Mouse (Mus musculus): ENCODE measurements around the gene Lypd4. TPM values are rescaled to one million over a fixed set of nuclear protein-coding genes. Genes with fewer than 3 reads are reported as not detected.
"Not testable (repeated sequence)": the region's sequence is repeated elsewhere in the genome, so short reads cannot be mapped to it uniquely, and the experiment has no call there.

Gene Lypd4
- polyA plus RNA-seq, 1 experiment from 2014 or later, result not detected

DNA sequence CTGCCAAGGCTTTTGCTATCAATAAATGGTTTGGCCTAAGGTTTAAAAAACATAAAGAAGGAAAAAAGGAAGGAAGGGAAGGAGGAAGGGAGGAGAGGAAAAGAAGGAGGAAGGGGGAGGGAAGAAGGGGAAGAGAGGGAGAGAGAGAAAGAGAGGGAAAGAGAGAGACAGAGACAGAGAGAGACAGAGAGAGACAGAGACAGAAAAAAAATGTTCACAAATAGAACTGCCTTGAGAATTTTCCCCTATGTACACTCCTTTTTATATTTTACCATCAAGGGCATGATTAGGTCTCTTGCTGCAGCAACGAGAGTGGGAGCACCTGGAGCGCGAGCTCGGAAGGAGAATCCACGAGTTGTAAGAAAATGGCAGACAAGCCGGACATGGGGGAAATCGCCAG is 7.8 kb downstream of the Lypd4 start, which contains the start of gene Gm9844:
TSS of gene Gm9844 (plus strand) at position 301 of the 400 bp plus-strand sequence.
- 67% methylated on average over 7 of the region's 7 CpGs for WGBS (ENCODE audit: insufficient replicate concordance)
- Histone ChIP-seq H3K36me3 (no peaks in the 10 kb centered on the region), H3K4me1 (replicated peaks) (peaks cover 58% of the 10 kb centered on the region), H3K4me2 (no peak within 1 kb of the TSS), H3K27me3 (peaks cover 17% of the 10 kb centered on the region; the same call in 1 of the 2 replicates), H3K9ac (no peak within 1 kb of the TSS), H3K27ac (peak within 1 kb of the TSS; percentile 64), H3K9me3 (replicated peaks) (no peaks in the 10 kb centered on the region), H3K4me3 (replicated peaks) (no peak within 1 kb of the TSS)
- DNase-seq (no peak), ATAC-seq (ENCODE audit: low read depth) (no peak)

DNA sequence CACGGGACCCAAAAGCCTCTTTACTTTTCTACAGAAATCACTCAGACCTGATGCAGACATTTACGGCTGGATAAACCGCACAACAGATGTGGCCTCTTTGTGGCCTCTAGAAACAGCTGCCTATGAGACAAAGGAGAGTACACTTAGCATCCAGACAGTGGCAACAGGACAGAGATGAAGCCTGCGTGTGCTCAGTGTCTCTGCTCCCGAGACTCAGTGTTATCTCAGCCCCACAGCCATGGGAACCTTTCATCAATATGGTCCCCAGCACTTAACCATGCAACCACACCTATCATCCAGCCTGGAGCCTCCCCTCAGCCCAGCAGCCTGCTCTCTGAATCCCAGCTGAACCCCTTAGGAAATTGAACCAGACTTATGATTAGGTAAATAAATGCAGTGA is 10.5 kb downstream of the Lypd4 start:
- H3K27me3 ChIP-seq, result 0 out of 2 replicates have a peak, but pooled peaks cover 1% of the 10 kb centered on the region
- ATAC-seq (ENCODE audit: low read depth), result peak; percentile 100
- peak overlapping the region; percentile 72 for H3K9ac ChIP-seq
- no peaks in the 10 kb centered on the region for H3K36me3 ChIP-seq
- peak overlapping the region; percentile 97 for H3K27ac ChIP-seq
- 0 out of 2 replicates have a peak overlapping the region, but pooled peaks have one; percentile 2 for H3K4me3 ChIP-seq (replicated peaks)
- peak overlapping the region; percentile 52 for H3K4me2 ChIP-seq
- no peaks in the 10 kb centered on the region for H3K9me3 ChIP-seq (replicated peaks)
- 37% methylated on average over 5 of the region's 5 CpGs for WGBS (ENCODE audit: insufficient replicate concordance)
- peaks cover 79% of the 10 kb centered on the region for H3K4me1 ChIP-seq (replicated peaks)
- DNase-seq, result peak; percentile 75

DNA sequence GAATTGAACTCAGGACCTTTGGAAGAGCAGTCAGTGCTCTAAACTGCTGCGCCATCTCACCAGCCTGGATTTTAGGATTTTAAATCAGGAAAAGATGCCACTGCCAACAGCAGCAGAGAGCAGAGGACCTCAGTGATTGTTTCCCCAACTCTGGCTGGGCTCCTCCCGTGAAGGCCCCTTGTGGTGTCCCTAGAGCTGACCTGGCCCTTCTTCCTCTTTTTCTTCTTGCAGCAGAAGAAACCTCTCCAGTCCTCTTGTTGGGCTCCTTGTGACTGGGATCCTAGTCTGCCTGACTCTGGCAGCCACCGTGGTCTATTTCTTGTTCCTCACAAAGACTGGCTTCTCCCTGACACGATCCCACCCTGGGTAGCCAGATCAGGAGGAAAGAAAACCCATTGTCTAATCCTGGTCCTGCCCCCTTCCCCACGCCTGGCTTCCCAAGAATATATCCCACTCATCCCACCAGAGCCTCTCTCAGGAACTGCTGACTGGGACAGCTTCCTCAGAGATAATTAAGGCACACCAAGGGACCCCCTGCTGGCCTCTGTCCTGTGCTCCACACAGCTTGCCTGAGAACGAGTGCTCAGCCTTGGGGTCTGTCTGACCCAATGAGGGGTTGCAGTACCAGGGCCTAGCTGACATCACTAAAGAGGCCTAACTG is 13.2 kb downstream of the Lypd4 start:
- ATAC-seq (ENCODE audit: low read depth), result no peak
- H3K4me2 ChIP-seq, result no peak overlapping the region
- no peaks in the 10 kb centered on the region for H3K27me3 ChIP-seq
- peaks cover 96% of the 10 kb centered on the region for H3K4me1 ChIP-seq (replicated peaks)
- H3K36me3 ChIP-seq, result no peaks in the 10 kb centered on the region
- 0 out of 2 replicates have a peak overlapping the region, but pooled peaks have one; percentile 72 for H3K9ac ChIP-seq
- 36% methylated on average over 6 of the region's 6 CpGs for WGBS (ENCODE audit: insufficient replicate concordance)
- no peak overlapping the region for H3K4me3 ChIP-seq (replicated peaks)
- peak overlapping the region; percentile 97 for H3K27ac ChIP-seq
- no peaks in the 10 kb centered on the region for H3K9me3 ChIP-seq (replicated peaks)
- DNase-seq, result no peak

DNA sequence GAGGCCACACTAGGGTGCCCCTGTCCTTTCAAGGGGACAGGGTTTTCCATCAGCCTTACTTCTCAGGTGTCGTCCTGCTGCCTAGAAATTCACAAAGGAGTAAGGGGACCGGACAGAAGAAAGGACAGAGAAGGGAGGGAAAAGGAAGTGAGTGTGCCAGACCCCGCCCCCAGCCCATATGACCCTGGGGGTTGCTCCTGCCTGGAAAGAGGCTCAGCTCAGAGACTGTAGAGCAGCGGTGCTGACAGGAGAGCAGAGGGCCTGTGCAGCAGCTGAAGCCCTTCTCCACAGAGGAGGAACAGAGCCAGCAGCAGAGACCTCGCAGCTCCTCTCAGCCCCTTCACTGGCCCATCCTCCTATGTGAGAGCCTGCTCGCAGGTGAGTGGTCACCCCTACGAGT is 16.0 kb downstream of the Lypd4 start:
- H3K4me3 ChIP-seq (replicated peaks), result peak overlapping the region; percentile 30
- peak overlapping the region; percentile 82 for H3K4me2 ChIP-seq
- H3K27ac ChIP-seq, result peak overlapping the region; percentile 100
- no peaks in the 10 kb centered on the region for H3K36me3 ChIP-seq
- H3K9me3 ChIP-seq (replicated peaks), result no peaks in the 10 kb centered on the region
- WGBS (ENCODE audit: insufficient replicate concordance), result 35% methylated on average over 7 of the region's 7 CpGs
- H3K4me1 ChIP-seq (replicated peaks), result peaks cover 94% of the 10 kb centered on the region
- H3K9ac ChIP-seq, result peak overlapping the region; percentile 61
- ATAC-seq (ENCODE audit: low read depth) (no peak), DNase-seq (no peak)
- H3K27me3 ChIP-seq, result no peaks in the 10 kb centered on the region

DNA sequence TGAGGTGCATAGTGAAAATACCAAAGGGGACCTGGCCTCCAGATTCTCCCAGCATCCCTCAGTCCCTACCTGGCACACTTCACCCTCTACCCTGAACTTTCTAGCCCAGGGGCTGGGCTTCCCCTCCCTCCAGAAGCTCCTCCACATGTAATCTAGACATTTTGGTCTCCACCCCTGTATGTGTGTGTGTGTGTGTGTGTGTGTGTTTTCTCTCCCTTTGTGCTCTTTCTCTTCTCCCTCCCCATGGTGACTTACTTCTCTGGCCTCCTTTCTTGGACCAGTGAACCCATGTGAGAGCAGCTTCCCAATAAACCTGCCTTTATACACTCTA is 16.5 kb downstream of the Lypd4 start:
- H3K4me2 ChIP-seq, result peak overlapping the region; percentile 82
- no peaks in the 10 kb centered on the region for H3K27me3 ChIP-seq
- H3K4me1 ChIP-seq (replicated peaks), result peaks cover 92% of the 10 kb centered on the region
- H3K36me3 ChIP-seq, result no peaks in the 10 kb centered on the region
- peak overlapping the region; percentile 61 for H3K9ac ChIP-seq
- DNase-seq, result no peak
- H3K27ac ChIP-seq, result peak overlapping the region; percentile 100
- no peaks in the 10 kb centered on the region for H3K9me3 ChIP-seq (replicated peaks)
- peak overlapping the region; percentile 58 for H3K4me3 ChIP-seq (replicated peaks)
- peak; percentile 76 for ATAC-seq (ENCODE audit: low read depth)

DNA sequence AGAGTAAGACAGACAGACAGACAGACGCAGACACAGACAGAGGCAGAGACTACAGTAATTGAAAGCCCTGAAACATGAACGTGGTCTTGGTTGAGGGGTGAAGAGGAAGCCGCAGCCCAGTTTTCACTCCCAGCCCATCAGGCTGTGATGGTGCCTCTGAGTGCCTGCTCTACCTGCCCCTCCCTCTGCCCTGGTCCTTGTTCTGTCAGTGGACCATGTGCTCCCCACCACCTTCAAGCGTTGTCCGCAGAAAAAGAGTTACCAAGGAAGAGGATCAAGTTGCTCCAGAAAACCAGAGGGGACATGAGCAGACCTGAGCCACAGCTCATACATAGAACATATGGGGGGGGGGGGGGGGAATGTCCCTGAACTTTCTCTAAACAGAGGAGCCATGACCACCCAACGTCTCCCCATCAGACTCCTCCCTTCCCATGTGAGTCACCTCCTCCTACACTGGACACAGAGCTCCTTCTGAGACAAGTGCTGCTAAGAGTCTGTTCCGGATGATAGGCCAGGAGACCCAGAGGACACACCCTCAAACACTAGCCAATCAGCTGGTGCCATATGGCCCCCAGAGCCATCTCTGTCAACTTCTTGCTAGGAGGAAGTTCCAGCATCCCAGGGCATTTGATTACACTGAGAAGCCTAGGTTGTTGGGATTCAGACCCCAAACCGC is 17.0 kb downstream of the Lypd4 start:
- peaks cover 90% of the 10 kb centered on the region for H3K4me1 ChIP-seq (replicated peaks)
- H3K4me2 ChIP-seq, result peak overlapping the region; percentile 82
- 34% methylated on average over 8 of the region's 8 CpGs for WGBS (ENCODE audit: insufficient replicate concordance)
- H3K9ac ChIP-seq, result peak overlapping the region; percentile 80
- no peaks in the 10 kb centered on the region for H3K27me3 ChIP-seq
- DNase-seq (peak; percentile 87), ATAC-seq (ENCODE audit: low read depth) (peak; percentile 95)
- H3K9me3 ChIP-seq (replicated peaks), result no peaks in the 10 kb centered on the region
- peak overlapping the region; percentile 100 for H3K27ac ChIP-seq
- no peaks in the 10 kb centered on the region for H3K36me3 ChIP-seq
- H3K4me3 ChIP-seq (replicated peaks), result peak overlapping the region; percentile 58

DNA sequence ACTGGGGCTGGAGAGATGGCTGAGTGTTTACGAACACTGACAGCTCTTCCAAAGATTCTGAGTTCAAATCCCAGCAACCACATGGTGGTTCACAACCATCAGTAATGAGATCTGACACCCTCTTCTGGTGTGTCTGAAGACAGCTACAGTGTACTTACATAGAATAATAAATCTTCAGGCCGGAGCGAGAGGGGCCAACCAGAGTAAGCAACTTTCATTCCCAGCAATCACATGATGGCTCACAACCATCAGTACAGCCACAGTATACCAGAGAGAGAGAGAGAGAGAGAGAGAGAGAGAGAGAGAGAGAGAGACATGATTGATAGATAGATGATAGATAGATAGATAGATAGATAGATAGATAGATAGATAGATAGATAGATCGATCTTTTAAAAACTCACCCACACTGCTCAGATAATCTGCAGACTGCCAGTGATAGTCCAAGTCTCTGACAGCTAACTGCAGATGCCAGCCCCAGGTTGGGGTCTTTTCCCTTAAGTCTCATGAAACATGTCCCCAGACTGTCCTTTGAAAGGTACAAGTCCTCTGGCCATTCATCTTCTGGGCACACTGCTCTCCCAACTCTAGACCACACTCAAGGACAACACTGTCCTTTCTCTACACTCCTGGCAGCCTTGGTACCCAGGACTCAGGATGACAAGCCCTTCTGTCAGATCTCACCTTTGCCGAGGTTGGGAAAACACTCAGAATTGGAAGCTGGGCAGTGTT is 18.0 kb downstream of the Lypd4 start:
- Histone ChIP-seq H3K27ac (peak overlapping the region; percentile 100), H3K27me3 (no peaks in the 10 kb centered on the region), H3K9me3 (replicated peaks) (no peaks in the 10 kb centered on the region), H3K4me1 (replicated peaks) (peaks cover 90% of the 10 kb centered on the region), H3K4me2 (peak overlapping the region; percentile 82), H3K36me3 (no peaks in the 10 kb centered on the region), H3K4me3 (replicated peaks) (peak overlapping the region; percentile 58), H3K9ac (peak overlapping the region; percentile 80)
- no peak for ATAC-seq (ENCODE audit: low read depth)
- DNase-seq, result no peak
- 55% methylated on average over 5 of the region's 5 CpGs for WGBS (ENCODE audit: insufficient replicate concordance)

DNA sequence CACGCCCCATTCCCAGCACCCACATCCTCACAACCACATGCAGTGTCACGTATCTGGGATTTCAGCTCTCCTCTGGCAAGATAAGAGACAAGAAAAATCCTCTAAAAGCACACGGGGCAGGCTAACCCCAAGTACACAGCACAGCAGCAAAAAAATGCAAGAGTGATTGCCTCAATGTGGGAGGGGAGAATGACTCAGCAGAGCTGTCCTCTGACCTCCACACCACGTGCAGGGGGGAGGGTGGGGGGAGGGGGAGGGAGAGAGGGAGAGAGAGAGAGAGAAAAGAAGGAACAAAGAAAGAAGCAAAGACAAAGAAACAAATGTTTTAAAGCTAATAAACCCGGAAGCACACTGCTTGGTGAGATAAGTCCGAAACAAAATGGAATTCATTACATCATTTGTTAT is 18.8 kb downstream of the Lypd4 start:
- WGBS (ENCODE audit: insufficient replicate concordance), result 5% methylated on average over 6 of the region's 6 CpGs
- DNase-seq, result peak; percentile 78
- peak overlapping the region; percentile 80 for H3K9ac ChIP-seq
- ATAC-seq (ENCODE audit: low read depth), result peak; percentile 38
- peak overlapping the region; percentile 58 for H3K4me3 ChIP-seq (replicated peaks)
- no peaks in the 10 kb centered on the region for H3K36me3 ChIP-seq
- H3K4me2 ChIP-seq, result peak overlapping the region; percentile 82
- no peaks in the 10 kb centered on the region for H3K27me3 ChIP-seq
- H3K4me1 ChIP-seq (replicated peaks), result peaks cover 91% of the 10 kb centered on the region
- no peaks in the 10 kb centered on the region for H3K9me3 ChIP-seq (replicated peaks)
- H3K27ac ChIP-seq, result peak overlapping the region; percentile 100

DNA sequence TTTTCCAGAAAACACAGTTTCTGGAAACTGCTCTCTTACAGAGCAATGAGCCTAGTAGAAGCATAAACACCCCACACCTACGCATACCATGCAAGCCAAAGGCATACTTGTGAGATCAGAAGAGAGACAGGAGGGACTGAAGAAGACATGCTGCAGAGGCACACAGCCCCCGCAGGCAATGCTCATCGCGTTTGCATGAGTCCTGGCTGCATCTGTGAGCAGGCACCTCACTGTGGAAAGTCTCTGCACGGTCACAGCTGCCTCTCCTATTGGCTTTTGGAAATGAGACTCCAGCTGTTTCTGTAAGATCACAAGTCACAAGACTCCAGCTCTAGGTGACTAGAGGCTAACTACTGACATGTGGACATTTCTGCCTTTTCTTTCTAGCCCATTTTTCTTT is 19.6 kb downstream of the Lypd4 start:
- DNase-seq (peak; percentile 46), ATAC-seq (ENCODE audit: low read depth) (no peak)
- H3K4me2 ChIP-seq, result peak overlapping the region; percentile 82
- H3K9ac ChIP-seq, result peak overlapping the region; percentile 67
- H3K4me3 ChIP-seq (replicated peaks), result peak overlapping the region; percentile 58
- H3K9me3 ChIP-seq (replicated peaks), result no peaks in the 10 kb centered on the region
- H3K27ac ChIP-seq, result peak overlapping the region; percentile 100
- no peaks in the 10 kb centered on the region for H3K36me3 ChIP-seq
- 17% methylated on average over 5 of the region's 5 CpGs for WGBS (ENCODE audit: insufficient replicate concordance)
- peaks cover 91% of the 10 kb centered on the region for H3K4me1 ChIP-seq (replicated peaks)
- H3K27me3 ChIP-seq, result no peaks in the 10 kb centered on the region

DNA sequence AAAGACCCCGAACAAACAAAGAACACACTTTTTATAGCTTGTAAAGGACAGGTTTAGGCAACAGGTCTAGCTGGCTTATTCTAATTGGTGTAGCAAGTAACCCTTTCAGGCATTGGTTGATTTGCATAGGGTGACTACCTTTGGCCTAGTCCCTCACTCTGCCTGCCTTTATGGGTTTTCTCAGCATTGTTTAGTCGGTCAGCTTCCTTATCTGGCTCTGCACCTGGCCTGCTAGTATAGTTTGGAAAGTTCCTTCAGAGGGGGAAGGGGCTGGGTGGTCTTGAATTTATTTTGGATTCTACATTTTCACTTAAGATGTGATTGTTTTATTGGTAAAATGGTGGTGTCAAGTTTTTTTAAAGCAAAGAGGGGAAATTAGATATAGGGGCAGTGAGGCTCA is 23.2 kb downstream of the Lypd4 start:
- H3K9ac ChIP-seq; DNase-seq; ATAC-seq (ENCODE audit: low read depth); H3K36me3 ChIP-seq; H3K9me3 ChIP-seq (replicated peaks); H3K27ac ChIP-seq; H3K27me3 ChIP-seq; H3K4me2 ChIP-seq; H3K4me3 ChIP-seq (replicated peaks): not testable (repeated sequence)
- peaks cover 57% of the 10 kb centered on the region for H3K4me1 ChIP-seq (replicated peaks)
- WGBS (ENCODE audit: insufficient replicate concordance), result 22% methylated on average over 2 of the region's 2 CpGs

DNA sequence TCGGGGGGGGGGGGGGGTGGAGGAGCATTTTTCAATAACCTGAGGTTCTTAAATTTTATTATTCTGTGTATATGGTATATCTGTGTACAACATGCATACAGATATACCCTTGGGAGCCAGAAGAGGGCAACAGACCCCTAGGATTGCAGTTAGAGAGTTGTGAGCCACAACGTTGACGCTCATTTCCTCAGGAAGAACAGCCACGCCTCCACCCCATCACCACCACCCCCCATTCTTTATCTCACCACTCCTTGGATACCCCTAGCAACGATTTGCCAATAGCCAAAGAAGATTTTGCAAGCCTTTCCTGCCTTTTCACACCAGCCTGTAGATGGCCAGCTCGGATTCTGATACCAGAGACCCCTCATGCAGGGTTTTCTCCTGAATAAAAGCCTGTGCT is 24.0 kb downstream of the Lypd4 start:
- H3K27me3 ChIP-seq, result no peaks in the 10 kb centered on the region
- H3K36me3 ChIP-seq, result no peaks in the 10 kb centered on the region
- no peaks in the 10 kb centered on the region for H3K9me3 ChIP-seq (replicated peaks)
- peak; percentile 75 for ATAC-seq (ENCODE audit: low read depth)
- H3K4me2 ChIP-seq, result peak overlapping the region; percentile 16; the same call in 1 of the 2 replicates
- WGBS (ENCODE audit: insufficient replicate concordance), result 2% methylated on average over 6 of the region's 6 CpGs
- H3K4me1 ChIP-seq (replicated peaks), result peaks cover 48% of the 10 kb centered on the region
- DNase-seq, result peak; percentile 65
- H3K27ac ChIP-seq, result no peak overlapping the region
- H3K4me3 ChIP-seq (replicated peaks), result no peak overlapping the region
- peak overlapping the region; percentile 14; the same call in 1 of the 2 replicates for H3K9ac ChIP-seq

Measured in liver, embryonic 13.5 days (tissue).